Mouse (Mus musculus) forebrain, embryonic 16.5 days (tissue): Measurements from ENCODE around the gene Gse1. TPM values are rescaled to one million over a fixed set of nuclear protein-coding genes. Genes with fewer than 3 reads are reported as not detected.

ENCODE experiments used
- ATAC-seq: fragments of 200-750 bp; cut with Nextera tagmentation; 2 replicates; pipeline ENCODE4 v1.8.0; 2017; ENCODE audit warnings: mild to moderate bottlenecking, moderate library complexity
- H3K27ac ChIP-seq: fragments of 300-500 bp; sonication (generic); 2 replicates; pipeline ENCODE4 v1.5.1; 2014; ENCODE audit warnings: low read length, control low read depth
- H3K27me3 ChIP-seq: fragments of 300-500 bp; sonication (generic); replicated peaks from 2 replicates; pipeline ENCODE4 v1.6.1; 2014; ENCODE audit warnings: low read length; ENCODE audit not compliant: control insufficient read depth, insufficient read depth
- H3K36me3 ChIP-seq: fragments of 300-500 bp; sonication (generic); 2 replicates; pipeline ENCODE4 v1.6.1; 2014; ENCODE audit not compliant: control insufficient read depth, insufficient read depth
- H3K4me1 ChIP-seq: fragments of 300-500 bp; sonication (generic); replicated peaks from 2 replicates; pipeline ENCODE4 v1.6.1; 2014; ENCODE audit warnings: low read length; ENCODE audit not compliant: control insufficient read depth, insufficient read depth
- H3K4me2 ChIP-seq: fragments of 300-500 bp; sonication (generic); 2 replicates; pipeline ENCODE4 v1.6.1; 2014; ENCODE audit warnings: mild to moderate bottlenecking, low read length, control low read depth
- H3K4me3 ChIP-seq: fragments of 300-500 bp; sonication (generic); replicated peaks from 2 replicates; pipeline ENCODE4 v1.5.1; 2014; ENCODE audit warnings: mild to moderate bottlenecking, low read length, control low read depth
- H3K9ac ChIP-seq: fragments of 300-500 bp; sonication (generic); replicated peaks from 2 replicates; pipeline ENCODE4 v1.6.1; 2014; ENCODE audit warnings: low read depth, low read length, control low read depth
- H3K9me3 ChIP-seq: fragments of 300-500 bp; sonication (generic); 2 replicates; pipeline ENCODE4 v1.6.1; 2016; ENCODE audit warnings: low read length; ENCODE audit not compliant: control insufficient read depth
- WGBS: fragments of 180-500 bp; shearing (Covaris S2); extraction: QIAGEN DNeasy Blood & Tissue Kit; methylation state at CpG from one replicate; pipeline ENCODE4 v1.1.7; 2014; 5-methylcytosine and 5-hydroxymethylcytosine counted together
- polyA plus RNA-seq: library from polyadenylated mRNA; unstranded; fragments of >200 nt; fragmentation: Nextera tagmentation; extraction: Ambion mirVana; gene quantifications from 2 replicates; pipeline ENCODE4 v1.2.1, GENCODE M21; 2015

Gene Gse1
- polyA plus RNA-seq, 1 experiment from 2014 or later, result 34.9 TPM

DNA sequence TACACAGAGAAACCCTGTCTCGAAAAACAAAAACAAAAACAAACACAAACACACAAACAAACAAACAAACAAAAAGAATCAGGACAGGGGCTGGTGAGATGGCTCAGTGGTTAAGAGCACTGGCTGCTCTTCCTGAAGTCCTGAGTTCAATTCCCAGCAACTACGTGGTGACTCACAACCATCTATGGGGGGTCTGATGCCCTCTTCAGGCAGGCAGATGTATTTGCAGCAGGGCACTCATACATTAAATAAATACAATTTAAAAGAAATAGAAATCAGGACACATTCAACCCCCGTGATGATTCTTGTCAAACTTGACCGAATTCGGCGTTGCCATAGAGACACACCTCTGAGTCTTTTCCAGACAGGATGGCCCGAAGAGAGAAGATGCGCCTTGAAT is 20.9 kb upstream of the Gse1 start:
- Histone ChIP-seq H3K4me3 (no peak overlapping the region), H3K27ac (no peak overlapping the region), H3K36me3 (no peaks in the 10 kb centered on the region), H3K9me3 (no peaks in the 10 kb centered on the region), H3K4me2 (no peak overlapping the region), H3K4me1 (peaks cover 2% of the 10 kb centered on the region; the same call in 1 of the 2 replicates), H3K27me3 (no peaks in the 10 kb centered on the region), H3K9ac (no peak overlapping the region)
- WGBS, result 87% methylated on average over 8 of the region's 8 CpGs
- ATAC-seq, result no peak

DNA sequence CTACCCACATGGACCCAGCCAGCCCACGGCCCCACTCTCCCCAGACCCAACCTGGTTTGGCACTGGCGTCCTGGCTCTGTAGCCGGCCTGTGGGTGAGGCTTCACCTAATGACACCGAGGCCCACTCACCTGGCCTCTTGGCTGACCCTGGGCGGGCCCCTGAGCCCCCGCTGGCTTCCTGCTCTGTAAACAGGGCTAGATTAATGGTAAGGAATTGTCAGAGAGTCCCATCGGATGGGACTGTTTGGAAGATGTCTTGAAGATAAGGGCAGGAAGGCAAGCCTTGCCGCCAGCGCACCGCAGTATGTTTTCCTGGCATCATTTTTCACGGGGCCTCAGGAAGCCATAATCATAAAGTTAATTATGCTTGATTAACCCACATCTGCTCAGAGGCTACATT is 20.1 kb upstream of the Gse1 start:
- no peak for ATAC-seq
- Histone ChIP-seq H3K9me3 (no peaks in the 10 kb centered on the region), H3K9ac (no peak overlapping the region), H3K4me3 (no peak overlapping the region), H3K4me1 (peaks cover 2% of the 10 kb centered on the region; the same call in 1 of the 2 replicates), H3K27ac (no peak overlapping the region), H3K4me2 (no peak overlapping the region), H3K27me3 (no peaks in the 10 kb centered on the region), H3K36me3 (no peaks in the 10 kb centered on the region)
- WGBS, result 72% methylated on average over 11 of the region's 11 CpGs

DNA sequence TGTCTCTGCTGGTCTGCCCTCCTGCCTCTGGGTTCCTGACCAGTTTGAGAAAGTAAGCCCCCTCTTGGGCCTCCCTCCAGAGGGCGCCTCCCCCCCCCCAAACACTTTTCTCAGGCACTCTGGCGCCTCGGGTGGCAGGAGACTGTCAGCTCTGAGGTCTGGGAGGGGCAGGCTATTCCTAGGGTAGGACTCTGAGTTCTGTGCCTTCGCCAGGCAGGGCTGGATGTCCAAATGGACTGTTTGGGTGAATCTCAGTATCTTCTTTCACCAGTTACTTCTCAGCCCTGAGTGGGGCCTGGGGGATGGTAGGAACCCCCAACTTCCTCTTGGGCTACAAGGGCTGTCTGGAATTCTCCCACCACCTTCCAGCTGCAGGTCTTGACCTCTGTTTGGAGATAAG is 16.9 kb upstream of the Gse1 start:
- H3K4me2 ChIP-seq, result no peak overlapping the region
- no peaks in the 10 kb centered on the region for H3K27me3 ChIP-seq
- ATAC-seq, result no peak
- H3K9ac ChIP-seq, result no peak overlapping the region
- H3K27ac ChIP-seq, result no peak overlapping the region
- WGBS, result 19% methylated on average over 4 of the region's 4 CpGs
- H3K4me3 ChIP-seq, result no peak overlapping the region
- no peaks in the 10 kb centered on the region for H3K36me3 ChIP-seq
- no peaks in the 10 kb centered on the region for H3K9me3 ChIP-seq
- H3K4me1 ChIP-seq, result peaks cover 9% of the 10 kb centered on the region

DNA sequence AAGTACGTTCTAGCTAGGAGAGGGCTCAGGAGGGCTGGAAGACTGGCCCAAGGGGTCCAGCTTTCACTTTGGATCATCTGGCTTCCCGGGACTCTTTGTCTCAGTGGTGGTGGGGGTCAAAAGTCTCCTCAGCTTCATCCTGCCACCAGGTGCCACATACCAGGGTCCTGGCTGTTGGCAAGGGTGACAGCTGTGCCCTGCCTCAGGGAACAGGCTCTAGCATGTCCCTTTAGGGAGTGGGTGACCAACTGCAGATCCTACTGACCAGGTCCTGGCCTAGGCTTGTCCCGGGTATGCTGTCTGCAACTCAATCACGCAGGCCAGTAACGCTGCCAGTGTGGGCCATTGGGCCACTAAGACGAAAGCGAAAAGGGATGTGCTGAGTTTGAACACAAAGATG is 15.7 kb upstream of the Gse1 start:
- Histone ChIP-seq H3K4me3 (no peak overlapping the region), H3K4me2 (no peak overlapping the region), H3K4me1 (peaks cover 20% of the 10 kb centered on the region), H3K27ac (no peak overlapping the region), H3K9me3 (no peaks in the 10 kb centered on the region), H3K9ac (no peak overlapping the region), H3K36me3 (no peaks in the 10 kb centered on the region), H3K27me3 (no peaks in the 10 kb centered on the region)
- ATAC-seq, result no peak
- WGBS, result 91% methylated on average over 7 of the region's 7 CpGs

DNA sequence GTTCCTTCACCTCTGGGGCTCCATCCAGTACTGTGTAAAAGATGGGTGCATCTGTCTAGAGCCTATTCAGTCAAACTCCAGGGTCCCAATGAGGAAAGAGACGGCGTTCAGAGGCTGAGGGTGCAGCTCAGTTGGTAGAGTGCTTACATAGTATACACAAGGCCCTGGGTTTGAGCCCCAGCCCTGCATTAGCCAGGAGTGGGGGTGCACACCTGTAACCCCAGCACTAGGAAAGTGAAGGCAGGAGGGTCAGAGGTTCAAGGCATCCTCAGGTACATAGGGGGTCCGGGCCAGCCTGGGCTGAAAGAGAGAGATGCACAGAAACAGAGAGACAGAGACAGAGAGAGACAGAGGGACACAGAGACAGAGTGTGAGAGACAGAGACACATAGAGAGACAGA is 15.0 kb upstream of the Gse1 start:
- H3K4me1 ChIP-seq, result peaks cover 22% of the 10 kb centered on the region
- WGBS, result 92% methylated on average over 3 of the region's 3 CpGs
- no peak for ATAC-seq

DNA sequence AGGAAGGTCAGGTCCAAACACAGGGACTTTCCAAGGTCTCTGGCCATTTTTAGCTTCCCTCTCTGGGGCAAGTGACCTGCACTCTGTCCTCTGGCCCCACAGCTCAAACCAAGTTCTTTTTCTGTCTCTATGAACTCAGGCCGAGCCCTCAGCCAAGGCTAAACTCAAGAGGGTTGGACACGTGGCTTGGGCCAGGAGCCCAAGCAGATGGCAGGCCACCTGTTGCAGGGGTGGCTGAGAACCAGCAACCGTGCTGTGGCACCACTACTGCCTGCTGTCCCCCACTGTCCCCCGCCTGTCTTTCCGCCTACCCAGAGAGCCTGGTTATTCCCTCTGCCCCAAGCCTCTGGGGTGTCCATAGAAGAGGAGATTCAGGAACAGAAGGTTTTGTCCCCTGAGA is 14.3 kb upstream of the Gse1 start:
- Histone ChIP-seq H3K4me1 (peaks cover 22% of the 10 kb centered on the region), H3K27ac (no peak overlapping the region), H3K4me3 (no peak overlapping the region), H3K9ac (no peak overlapping the region), H3K36me3 (no peaks in the 10 kb centered on the region), H3K4me2 (no peak overlapping the region), H3K9me3 (no peaks in the 10 kb centered on the region), H3K27me3 (no peaks in the 10 kb centered on the region)
- 24% methylated on average over 5 of the region's 5 CpGs for WGBS
- no peak for ATAC-seq

More for the DNA sequence above, 15.0 kb upstream of the Gse1 start:
- H3K27ac ChIP-seq, result no peak overlapping the region
- no peaks in the 10 kb centered on the region for H3K36me3 ChIP-seq
- H3K27me3 ChIP-seq, result no peaks in the 10 kb centered on the region
- no peak overlapping the region for H3K4me3 ChIP-seq
- no peak overlapping the region for H3K9ac ChIP-seq
- no peaks in the 10 kb centered on the region for H3K9me3 ChIP-seq
- no peak overlapping the region for H3K4me2 ChIP-seq

DNA sequence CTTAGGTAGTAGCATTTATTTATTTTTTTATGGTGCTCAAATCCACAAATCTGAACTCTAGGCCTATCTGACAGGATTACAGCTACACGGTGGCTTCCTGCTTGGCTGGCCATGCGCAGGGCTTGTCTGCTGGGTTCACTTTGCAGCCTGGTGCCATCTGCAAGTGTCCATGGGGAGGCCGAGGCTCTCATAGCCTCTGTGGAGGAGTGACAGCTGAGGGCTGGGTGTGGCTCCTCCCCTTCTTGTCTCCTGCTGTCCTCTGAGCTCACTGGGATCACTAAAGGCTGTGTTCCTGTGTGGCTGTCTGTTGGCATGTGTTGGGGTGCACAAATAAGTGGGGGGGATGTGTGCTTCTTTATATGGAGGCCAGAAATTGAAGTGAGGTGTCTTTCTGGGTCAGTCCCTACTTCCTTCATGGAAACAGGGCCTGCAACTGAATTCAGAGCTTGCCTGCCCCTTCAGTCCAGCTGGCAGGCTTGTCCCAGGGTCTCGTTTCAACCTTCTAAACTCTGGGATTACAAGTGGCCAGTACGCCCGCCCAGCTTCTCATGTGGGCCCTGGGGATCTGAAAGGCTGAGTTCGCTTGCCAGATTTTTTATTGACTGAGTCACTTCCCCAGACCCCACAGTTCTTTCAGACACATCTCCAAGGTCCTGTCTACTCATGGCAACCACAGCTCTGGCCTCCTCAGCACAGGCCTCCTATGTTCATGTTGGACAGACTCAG is 12.7 kb upstream of the Gse1 start:
- Histone ChIP-seq H3K27me3 (no peaks in the 10 kb centered on the region), H3K9me3 (no peaks in the 10 kb centered on the region), H3K27ac (no peak overlapping the region), H3K4me1 (peaks cover 21% of the 10 kb centered on the region), H3K9ac (no peak overlapping the region), H3K36me3 (no peaks in the 10 kb centered on the region), H3K4me3 (no peak overlapping the region), H3K4me2 (no peak overlapping the region)
- 67% methylated on average over 7 of the region's 7 CpGs for WGBS
- ATAC-seq, result no peak

DNA sequence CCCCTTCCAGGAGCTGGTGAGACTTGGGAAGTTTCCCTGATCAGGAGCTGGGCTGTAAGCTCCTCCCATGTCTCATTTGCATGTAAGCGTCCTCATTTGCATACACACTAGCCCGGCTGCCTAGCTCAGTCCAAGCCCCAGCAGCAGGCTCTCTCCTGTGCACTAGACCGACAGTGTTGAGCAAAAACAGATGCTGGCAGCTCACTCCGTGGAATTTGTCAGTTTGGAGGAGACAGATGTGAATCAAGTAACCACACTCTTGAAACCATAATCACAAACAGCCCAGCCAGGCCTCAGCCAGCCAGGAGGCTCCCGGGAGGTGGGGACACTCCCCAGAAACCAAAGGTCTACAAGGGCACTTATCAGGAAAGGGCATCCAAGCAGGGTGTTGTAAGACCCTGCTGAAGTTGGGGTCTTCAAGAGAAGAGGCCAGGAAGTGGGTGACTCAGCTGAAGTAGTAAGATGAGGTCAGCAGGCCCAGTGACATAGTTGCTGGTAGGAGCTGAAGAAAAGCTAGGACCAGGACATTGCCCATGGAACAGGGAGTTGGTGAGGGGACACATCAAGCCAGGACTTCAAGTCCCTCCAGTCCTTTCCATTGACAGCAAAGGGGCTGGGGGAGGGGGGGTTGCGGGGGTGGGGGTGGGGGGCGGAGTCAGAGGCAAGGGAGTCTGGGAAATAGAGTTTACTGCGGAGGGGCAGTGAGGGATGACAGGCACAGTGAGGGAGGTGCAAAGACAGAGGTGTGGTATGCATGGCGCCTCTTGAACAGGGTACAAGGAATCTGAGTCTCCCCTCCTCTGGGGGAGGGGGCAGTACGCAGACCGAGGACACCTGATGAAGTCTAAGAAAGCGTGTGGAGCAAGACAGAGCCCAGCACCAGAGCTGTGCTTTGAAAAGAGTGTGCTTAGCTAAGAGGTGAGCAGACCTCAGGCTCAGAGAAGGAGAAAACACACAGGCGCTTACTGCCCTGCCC is 11.1 kb upstream of the Gse1 start:
- ATAC-seq, result peak; percentile 96
- H3K4me2 ChIP-seq, result no peak overlapping the region
- H3K9ac ChIP-seq, result no peak overlapping the region
- H3K4me3 ChIP-seq, result no peak overlapping the region
- no peaks in the 10 kb centered on the region for H3K36me3 ChIP-seq
- H3K27ac ChIP-seq, result no peak overlapping the region
- peaks cover 20% of the 10 kb centered on the region for H3K4me1 ChIP-seq
- H3K9me3 ChIP-seq, result no peaks in the 10 kb centered on the region
- 17% methylated on average over 13 of the region's 13 CpGs for WGBS
- no peaks in the 10 kb centered on the region for H3K27me3 ChIP-seq

DNA sequence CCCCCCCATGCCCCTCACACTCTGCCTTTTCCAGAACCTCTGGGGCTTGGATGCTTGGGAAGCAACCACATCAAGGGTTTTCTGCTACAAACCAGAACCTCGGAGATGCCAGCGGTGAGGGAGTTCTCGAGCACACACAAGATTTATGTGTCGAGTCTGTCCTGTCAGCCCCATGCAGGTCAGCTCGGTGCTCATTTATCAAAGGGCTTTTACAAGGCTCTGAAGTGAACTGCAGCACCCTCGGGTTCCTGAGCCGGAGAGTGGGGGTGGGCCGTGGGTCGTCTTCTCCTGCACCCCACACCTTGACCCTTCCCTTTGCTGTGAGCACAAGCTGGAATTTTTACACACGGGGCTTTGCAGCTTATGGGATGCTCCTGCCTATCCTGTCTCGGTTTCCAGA is 5.7 kb upstream of the Gse1 start:
- Histone ChIP-seq H3K4me2 (no peak overlapping the region), H3K36me3 (no peaks in the 10 kb centered on the region), H3K9ac (no peak overlapping the region), H3K27me3 (no peaks in the 10 kb centered on the region), H3K27ac (no peak overlapping the region), H3K4me3 (no peak overlapping the region), H3K4me1 (peaks cover 9% of the 10 kb centered on the region), H3K9me3 (no peaks in the 10 kb centered on the region)
- WGBS, result 69% methylated on average over 11 of the region's 11 CpGs
- ATAC-seq, result no peak
